Mouse (Mus musculus): ENCODE results near the gene Ms4a4b.

- TF ChIP-seq POLR2A (IDR thresholded peaks at IDR 0.05; ENCODE audit: low read depth, low read length) (no peak), CTCF (conservative IDR thresholded peaks at IDR 0.05; ENCODE audit: insufficient read depth, insufficient read length, low read depth, low read length) (no peak)
Observed at GRCm38 (mm10) chr19:11491406-11492189, 48.2 kb downstream of the Ms4a4b start.
